Mouse (Mus musculus): ENCODE measurements at regions not wholly inside any gene's neighbourhood (a gene's known extent, or its start where the extent isn't known, plus 50 kb on each side); places are given as distances from the start of the nearest gene placed in this dataset.

DNA sequence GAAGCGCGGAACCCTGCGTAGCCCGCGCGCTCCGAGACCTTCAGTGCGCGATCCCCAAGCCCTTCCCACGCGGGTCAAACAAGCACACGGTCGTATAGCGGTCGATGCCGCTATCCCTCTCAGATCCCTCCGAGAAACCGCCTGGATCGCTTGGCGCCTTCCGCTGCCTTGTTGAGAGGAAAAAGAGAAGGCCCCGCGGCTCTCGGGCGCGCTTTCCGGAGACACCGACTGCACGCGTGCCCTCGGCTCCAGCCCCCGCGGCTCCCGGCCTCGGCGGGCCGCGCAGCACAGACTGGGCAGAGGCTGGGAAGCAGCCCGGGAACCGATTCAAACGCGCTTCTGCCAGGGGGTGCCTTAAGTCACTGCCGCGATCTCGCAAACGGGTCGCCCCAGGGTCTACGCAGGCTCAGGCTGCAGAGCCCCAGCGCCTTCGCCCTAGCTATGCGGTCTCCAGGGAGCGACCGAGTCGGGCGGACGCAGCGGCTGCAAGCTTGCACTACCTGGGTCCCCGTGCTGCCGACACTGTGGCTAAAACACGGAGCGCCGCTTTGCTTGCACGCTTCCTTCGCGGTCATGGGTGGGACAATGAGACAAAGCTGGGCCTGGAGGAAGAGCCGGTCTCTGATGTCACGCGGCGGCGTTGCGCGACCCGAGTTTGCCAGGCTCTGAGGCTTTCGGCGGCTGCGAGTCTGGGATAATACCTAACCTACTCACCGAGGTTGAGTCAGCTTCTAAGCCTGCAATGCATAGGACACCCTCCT, 87.3 kb downstream of the Crisp4 start:
- no peaks in the 10 kb centered on the region for H3K9me3 ChIP-seq (replicated peaks; ENCODE audit: insufficient read depth, low read length)
- no peak overlapping the region for H3K9ac ChIP-seq (ENCODE audit: control insufficient read depth, low read depth, low read length, poor library complexity, severe bottlenecking)
- H3K79me2 ChIP-seq (ENCODE audit: control insufficient read depth, insufficient read depth, low read length, poor library complexity), result no peaks in the 10 kb centered on the region
- no peaks in the 10 kb centered on the region for H3K4me1 ChIP-seq (ENCODE audit: control insufficient read depth in 1 of 2, insufficient read depth in 2 of 2, low read length in 2 of 2)
- H3K4me3 ChIP-seq (ENCODE audit: control insufficient read depth in 1 of 2, insufficient read depth in 1 of 2, low read depth in 2 of 2, low read length in 2 of 2), result no peak overlapping the region
- no peak overlapping the region for H3K27ac ChIP-seq (ENCODE audit: control insufficient read depth, low read depth, low read length)
- no peak for TF ChIP-seq RCOR1 (IDR thresholded peaks at IDR 0.05; ENCODE audit: low read depth, low read length)
- TF ChIP-seq ZKSCAN1 (IDR thresholded peaks at IDR 0.05; ENCODE audit: low read depth, low read length), result no peak
- no peak for TF ChIP-seq POLR2A (IDR thresholded peaks at IDR 0.05; ENCODE audit: control insufficient read depth in 1 of 2, insufficient read depth in 1 of 2, low read depth in 1 of 2, low read length in 2 of 2, poor library complexity in 1 of 2)
- TF ChIP-seq SIN3A (IDR thresholded peaks at IDR 0.05; ENCODE audit: low read length), result no peak
- no peak for TF ChIP-seq TAL1 (IDR thresholded peaks at IDR 0.05; ENCODE audit: low read length)
- TF ChIP-seq MAX (IDR thresholded peaks at IDR 0.05; ENCODE audit: low read length), result no peak
- no peak for TF ChIP-seq JUND (IDR thresholded peaks at IDR 0.05; ENCODE audit: low read depth, low read length)
- no peak for TF ChIP-seq ZC3H11A (IDR thresholded peaks at IDR 0.05; ENCODE audit: low read depth, low read length)
- TF ChIP-seq HCFC1 (IDR thresholded peaks at IDR 0.05; ENCODE audit: low read depth, low read length), result no peak
- no peak for TF ChIP-seq CHD1 (IDR thresholded peaks at IDR 0.05; ENCODE audit: low read depth, low read length)
- no peak for TF ChIP-seq MXI1 (IDR thresholded peaks at IDR 0.05; ENCODE audit: low read depth, low read length)
- no peak for TF ChIP-seq BHLHE40 (IDR thresholded peaks at IDR 0.05; ENCODE audit: borderline replicate concordance, low read depth, low read length)
- no peak for TF ChIP-seq ZNF384 (IDR thresholded peaks at IDR 0.05; ENCODE audit: low read depth, low read length)
- no peak for TF ChIP-seq E2F4 (IDR thresholded peaks at IDR 0.05; ENCODE audit: borderline replicate concordance, low read depth, low read length)
- TF ChIP-seq USF2 (IDR thresholded peaks at IDR 0.05; ENCODE audit: borderline replicate concordance in 1 of 2, insufficient read depth in 1 of 2, low read depth in 1 of 2, low read length in 2 of 2), result no peak
- TF ChIP-seq NELFE (IDR thresholded peaks at IDR 0.05; ENCODE audit: low read depth, low read length), result no peak
- TF ChIP-seq TCF12 (IDR thresholded peaks at IDR 0.05; ENCODE audit: low read depth, low read length), result no peak
- no peak for TF ChIP-seq EP300 (IDR thresholded peaks at IDR 0.05; ENCODE audit: low read depth in 1 of 2, low read length in 2 of 2)
- no peak for TF ChIP-seq MYC (IDR thresholded peaks at IDR 0.05; ENCODE audit: low read depth, low read length)
- DNase-seq (ENCODE audit: low read depth, low spot score), result no peak
- H3K36me3 ChIP-seq (ENCODE audit: control insufficient read depth in 1 of 2, insufficient read depth in 2 of 2, low read length in 2 of 2), result no peaks in the 10 kb centered on the region
- H3K27me3 ChIP-seq (ENCODE audit: control insufficient read depth in 1 of 2, insufficient read depth in 2 of 2, low read length in 2 of 2), result no peaks in the 10 kb centered on the region

GRCm38 (mm10) chr1:18057646-18058210, 88.0 kb downstream of the Crisp4 start:
- no peaks in the 10 kb centered on the region for H3K4me1 ChIP-seq (ENCODE audit: control insufficient read depth in 1 of 2, insufficient read depth in 2 of 2, low read length in 2 of 2)
- no peak overlapping the region for H3K27ac ChIP-seq (ENCODE audit: control insufficient read depth, low read depth, low read length)
- no peak overlapping the region for H3K4me3 ChIP-seq (ENCODE audit: control insufficient read depth in 1 of 2, insufficient read depth in 1 of 2, low read depth in 2 of 2, low read length in 2 of 2)
- no peaks in the 10 kb centered on the region for H3K9me3 ChIP-seq (replicated peaks; ENCODE audit: insufficient read depth, low read length)
- TF ChIP-seq POLR2A (IDR thresholded peaks at IDR 0.05; ENCODE audit: control insufficient read depth in 1 of 2, insufficient read depth in 1 of 2, low read depth in 1 of 2, low read length in 2 of 2, poor library complexity in 1 of 2) (no peak), SIN3A (IDR thresholded peaks at IDR 0.05; ENCODE audit: low read length) (no peak), MAZ (IDR thresholded peaks at IDR 0.05; ENCODE audit: low read depth, low read length) (no peak), POLR2AphosphoS2 (IDR thresholded peaks at IDR 0.05; ENCODE audit: low read length) (no peak), GABPA (IDR thresholded peaks at IDR 0.05; ENCODE audit: low read depth, low read length) (no peak), NRF1 (IDR thresholded peaks at IDR 0.05; ENCODE audit: insufficient read depth, low read depth, low read length, poor library complexity, severe bottlenecking) (no peak), MEF2A (IDR thresholded peaks at IDR 0.05; ENCODE audit: extremely low read depth, insufficient replicate concordance, low read depth, low read length, poor library complexity, severe bottlenecking) (no peak), GATA1 (IDR thresholded peaks at IDR 0.05; ENCODE audit: low read depth, low read length) (no peak), USF2 (IDR thresholded peaks at IDR 0.05; ENCODE audit: borderline replicate concordance in 1 of 2, insufficient read depth in 1 of 2, low read depth in 1 of 2, low read length in 2 of 2) (no peak), HCFC1 (IDR thresholded peaks at IDR 0.05; ENCODE audit: low read depth, low read length) (no peak), MYB (IDR thresholded peaks at IDR 0.05; ENCODE audit: low read depth, low read length) (no peak), MAX (IDR thresholded peaks at IDR 0.05; ENCODE audit: low read length) (no peak), ZMIZ1 (IDR thresholded peaks at IDR 0.05; ENCODE audit: low read depth, low read length) (no peak), NELFE (IDR thresholded peaks at IDR 0.05; ENCODE audit: low read depth, low read length) (no peak), RCOR1 (IDR thresholded peaks at IDR 0.05; ENCODE audit: low read depth, low read length) (no peak), RAD21 (IDR thresholded peaks at IDR 0.05; ENCODE audit: low read depth, low read length) (no peak), ETS1 (IDR thresholded peaks at IDR 0.05; ENCODE audit: low read depth, low read length) (no peak)
- H3K79me2 ChIP-seq (ENCODE audit: control insufficient read depth, insufficient read depth, low read length, poor library complexity), result no peaks in the 10 kb centered on the region
- H3K27me3 ChIP-seq (ENCODE audit: control insufficient read depth in 1 of 2, insufficient read depth in 2 of 2, low read length in 2 of 2), result no peaks in the 10 kb centered on the region
- no peaks in the 10 kb centered on the region for H3K36me3 ChIP-seq (ENCODE audit: control insufficient read depth in 1 of 2, insufficient read depth in 2 of 2, low read length in 2 of 2)
- no peak for DNase-seq (ENCODE audit: low read depth, low spot score)
- H3K9ac ChIP-seq (ENCODE audit: control insufficient read depth, low read depth, low read length, poor library complexity, severe bottlenecking), result no peak overlapping the region

Data from MEL (cell line).